Mouse (Mus musculus) embryonic facial prominence, embryonic 13.5 days (tissue): Measurements from ENCODE around the gene Clec5a. TPM values are rescaled to one million over a fixed set of nuclear protein-coding genes. Genes with fewer than 3 reads are reported as not detected.
"Not testable (repeated sequence)": the region's sequence is repeated elsewhere in the genome, so short reads cannot be mapped to it uniquely, and the experiment has no call there.

ENCODE experiments used
- ATAC-seq: fragments of 200-750 bp; cut with Nextera tagmentation; 2 replicates; pipeline ENCODE4 v1.8.0; 2017; ENCODE audit warnings: low read depth; ENCODE audit not compliant: insufficient number of reproducible peaks, insufficient read depth, low FRiP score, low TSS enrichment
- H3K27ac ChIP-seq: fragments of 300-500 bp; sonication (generic); 2 replicates; pipeline ENCODE4 v1.5.1; 2015; ENCODE audit warnings: moderate library complexity, mild to moderate bottlenecking, inconsistent platforms
- H3K27me3 ChIP-seq: fragments of 300-500 bp; sonication (generic); 2 replicates; pipeline ENCODE4 v1.6.1; 2015; ENCODE audit warnings: mild to moderate bottlenecking, inconsistent platforms
- H3K36me3 ChIP-seq: fragments of 300-500 bp; sonication (generic); 2 replicates; pipeline ENCODE4 v1.6.1; 2015; ENCODE audit warnings: mild to moderate bottlenecking, inconsistent platforms
- H3K4me1 ChIP-seq: fragments of 300-500 bp; sonication (generic); 2 replicates; pipeline ENCODE4 v1.6.1; 2015; ENCODE audit warnings: inconsistent platforms
- H3K4me2 ChIP-seq: fragments of 300-500 bp; sonication (generic); 2 replicates; pipeline ENCODE4 v1.6.1; 2015; ENCODE audit warnings: moderate library complexity, mild to moderate bottlenecking, inconsistent platforms
- H3K4me3 ChIP-seq: fragments of 300-500 bp; sonication (generic); 2 replicates; pipeline ENCODE4 v1.5.1; 2015; ENCODE audit warnings: mild to moderate bottlenecking, inconsistent platforms
- H3K9ac ChIP-seq: fragments of 300-500 bp; sonication (generic); 2 replicates; pipeline ENCODE4 v1.6.1; 2015; ENCODE audit warnings: mild to moderate bottlenecking, inconsistent platforms
- H3K9me3 ChIP-seq: fragments of 300-500 bp; sonication (generic); 2 replicates; pipeline ENCODE4 v1.6.1; 2016; ENCODE audit warnings: inconsistent platforms
- WGBS: fragments of 180-500 bp; shearing (Covaris S2); methylation state at CpG from one replicate; pipeline ENCODE4 v1.1.7; 2015; ENCODE audit warnings: mixed read lengths; 5-methylcytosine and 5-hydroxymethylcytosine counted together
- polyA plus RNA-seq: library from polyadenylated mRNA; unstranded; fragments of >200 nt; fragmentation: Nextera tagmentation; extraction: Ambion mirVana; gene quantifications from 2 replicates; pipeline ENCODE4 v1.2.1, GENCODE M21; 2015

The Clec5a gene
- 1.2 and 2.5 TPM in 2 replicates for polyA plus RNA-seq

DNA sequence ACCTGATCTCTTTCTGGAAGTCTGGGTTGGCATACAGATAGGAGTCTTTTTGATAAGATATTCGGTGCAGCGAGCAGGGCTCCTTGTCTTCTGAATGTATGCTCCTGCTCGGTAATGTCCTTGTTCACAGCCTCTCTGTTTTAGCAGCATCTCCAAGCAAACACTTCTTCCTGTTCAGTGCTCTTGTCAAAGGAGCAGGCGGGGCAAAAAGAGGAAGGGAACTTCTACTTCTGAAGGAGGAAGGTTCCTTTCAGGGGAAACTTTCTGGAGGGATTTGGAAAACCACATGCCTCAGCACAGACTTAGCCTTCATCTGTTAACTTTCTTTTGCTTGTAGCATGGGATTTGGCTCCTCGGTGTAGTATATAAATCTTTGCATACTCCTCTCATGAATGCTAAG, at the start of gene Clec5a:
Gene Clec5a, minus strand, starts transcription at position 177 of the 400 bp plus-strand sequence.
- Histone ChIP-seq H3K27me3 (no peaks in the 10 kb centered on the region), H3K9me3 (no peaks in the 10 kb centered on the region), H3K27ac (no peak within 1 kb of the TSS), H3K4me3 (no peak within 1 kb of the TSS), H3K9ac (no peak within 1 kb of the TSS), H3K36me3 (no peaks in the 10 kb centered on the region), H3K4me2 (no peak within 1 kb of the TSS), H3K4me1 (no peaks in the 10 kb centered on the region)
- no peak for ATAC-seq
- WGBS, result 79% methylated on average over 5 of the region's 5 CpGs

GRCm38 (mm10) chr6:40634640-40635071, 49.0 kb upstream of the Clec5a start:
- Histone ChIP-seq H3K9ac (no peak overlapping the region), H3K4me1 (no peaks in the 10 kb centered on the region), H3K27me3 (no peaks in the 10 kb centered on the region), H3K27ac (no peak overlapping the region), H3K9me3 (no peaks in the 10 kb centered on the region), H3K4me2 (no peak overlapping the region), H3K36me3 (no peaks in the 10 kb centered on the region), H3K4me3 (no peak overlapping the region)
- WGBS, result 69% methylated on average over 1 of the region's 1 CpGs
- no peak for ATAC-seq

DNA sequence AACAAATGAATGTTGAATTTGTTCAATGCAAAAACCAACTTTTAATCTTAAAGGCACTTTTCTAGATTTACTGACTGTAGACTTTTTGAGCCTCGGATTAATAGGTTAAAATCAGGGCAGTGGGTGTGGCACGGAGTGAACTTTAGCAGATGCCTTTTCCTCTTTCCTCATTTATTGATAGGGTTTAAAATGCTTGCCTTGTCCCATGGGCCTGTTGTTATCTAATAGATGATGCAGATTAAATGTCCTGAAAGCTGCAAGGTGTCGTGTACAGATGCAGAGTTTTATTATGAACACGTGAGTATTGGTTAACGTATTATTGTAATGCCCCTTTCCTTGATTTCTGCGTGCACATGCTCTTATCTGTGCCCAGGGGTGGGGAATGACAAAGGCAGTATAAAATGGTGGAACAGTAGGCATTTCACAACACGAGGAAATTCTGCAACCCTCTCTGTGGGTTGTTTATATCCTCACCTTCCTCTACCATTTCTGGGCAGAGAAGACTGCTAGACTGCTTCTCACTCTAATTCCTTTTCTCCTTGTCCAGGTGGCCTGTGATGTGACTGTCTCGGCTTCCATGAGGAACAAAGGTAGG, 42.9 kb upstream of the Clec5a start, which contains the start of gene Mgam:
Gene Mgam, plus strand, starts transcription at position 426 of the 595 bp plus-strand sequence.
- Histone ChIP-seq H3K4me2 (no peak within 1 kb of the TSS), H3K4me1 (no peaks in the 10 kb centered on the region), H3K36me3 (no peaks in the 10 kb centered on the region), H3K27me3 (no peaks in the 10 kb centered on the region), H3K9ac (no peak within 1 kb of the TSS), H3K9me3 (no peaks in the 10 kb centered on the region), H3K27ac (no peak within 1 kb of the TSS), H3K4me3 (no peak within 1 kb of the TSS)
- ATAC-seq, result no peak
- 81% methylated on average over 8 of the region's 8 CpGs for WGBS

DNA sequence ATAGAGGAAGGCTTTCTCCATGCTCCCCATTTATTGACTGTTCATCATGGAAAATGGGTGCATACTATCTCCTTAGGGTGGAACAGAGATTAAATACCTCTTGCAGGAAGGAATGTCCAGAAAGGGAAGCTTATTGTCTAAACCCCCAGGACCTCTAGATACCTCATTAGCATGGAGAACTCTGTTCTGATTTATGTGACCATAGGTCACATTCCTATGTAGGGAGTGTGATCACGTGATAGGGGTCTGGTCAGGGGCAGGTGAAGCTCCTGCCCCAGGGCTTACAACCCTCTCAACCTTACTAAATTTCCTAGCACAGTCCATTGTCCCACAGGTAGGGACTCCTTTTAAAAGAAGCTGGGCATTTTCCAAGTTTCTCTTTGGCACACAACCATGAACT, 40.5 kb upstream of the Clec5a start:
- no peaks in the 10 kb centered on the region for H3K4me1 ChIP-seq
- no peak overlapping the region for H3K4me3 ChIP-seq
- H3K27ac ChIP-seq, result no peak overlapping the region
- no peaks in the 10 kb centered on the region for H3K9me3 ChIP-seq
- H3K4me2 ChIP-seq, result no peak overlapping the region
- WGBS, result 38% methylated on average over 1 of the region's 1 CpGs
- no peaks in the 10 kb centered on the region for H3K36me3 ChIP-seq
- no peak for ATAC-seq
- H3K9ac ChIP-seq, result no peak overlapping the region
- H3K27me3 ChIP-seq, result no peaks in the 10 kb centered on the region

DNA sequence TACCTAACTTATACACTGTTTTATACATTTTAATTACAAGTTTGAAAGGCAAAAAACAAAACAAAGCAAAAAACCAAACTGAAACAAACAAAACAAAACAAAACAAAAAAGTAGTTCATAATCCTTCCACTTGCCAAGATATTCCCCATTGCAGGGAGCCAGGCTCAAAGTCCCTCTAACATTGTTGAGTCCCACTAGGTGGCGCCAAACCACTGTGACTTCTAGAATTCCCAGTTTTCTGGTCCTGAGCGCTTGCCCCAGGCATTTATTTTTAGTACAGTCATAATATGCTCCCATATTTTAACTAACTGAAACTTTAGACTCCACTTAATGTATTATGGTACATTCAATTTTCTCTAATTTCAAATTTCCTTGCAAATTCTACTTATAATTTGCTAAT, 32.3 kb upstream of the Clec5a start:
- WGBS, result 22% methylated on average over 2 of the region's 2 CpGs
- no peak for ATAC-seq
- H3K27me3 ChIP-seq, result no peaks in the 10 kb centered on the region

GRCm38 (mm10) chr6:40613260-40613852, 27.7 kb upstream of the Clec5a start, which contains the start of gene Tas2r138:
Gene Tas2r138, minus strand, starts transcription at chr6:40613310.
- H3K4me2 ChIP-seq, result no peak within 1 kb of the TSS
- H3K4me1 ChIP-seq, result no peaks in the 10 kb centered on the region
- H3K9me3 ChIP-seq, result no peaks in the 10 kb centered on the region
- no peak for ATAC-seq
- H3K36me3 ChIP-seq, result no peaks in the 10 kb centered on the region
- 85% methylated on average over 4 of the region's 4 CpGs for WGBS
- no peak within 1 kb of the TSS for H3K27ac ChIP-seq
- no peak within 1 kb of the TSS for H3K9ac ChIP-seq
- H3K4me3 ChIP-seq, result no peak within 1 kb of the TSS
- no peaks in the 10 kb centered on the region for H3K27me3 ChIP-seq

More for the DNA sequence above, 32.3 kb upstream of the Clec5a start:
- Histone ChIP-seq H3K4me2 (no peak overlapping the region), H3K4me1 (no peaks in the 10 kb centered on the region), H3K9ac (no peak overlapping the region), H3K27ac (no peak overlapping the region), H3K36me3 (no peaks in the 10 kb centered on the region), H3K9me3 (no peaks in the 10 kb centered on the region), H3K4me3 (no peak overlapping the region)

GRCm38 (mm10) chr6:40610244-40610643, 24.6 kb upstream of the Clec5a start:
- Histone ChIP-seq H3K9ac (no peak overlapping the region), H3K4me1 (no peaks in the 10 kb centered on the region), H3K36me3 (no peaks in the 10 kb centered on the region), H3K27ac (no peak overlapping the region), H3K9me3 (no peaks in the 10 kb centered on the region), H3K4me3 (no peak overlapping the region), H3K27me3 (no peaks in the 10 kb centered on the region), H3K4me2 (no peak overlapping the region)
- 62% methylated on average over 8 of the region's 8 CpGs for WGBS
- ATAC-seq, result no peak

- H3K4me2 ChIP-seq, result no peak overlapping the region
- no peaks in the 10 kb centered on the region for H3K4me1 ChIP-seq
- no peak overlapping the region for H3K27ac ChIP-seq
- H3K36me3 ChIP-seq, result no peaks in the 10 kb centered on the region
- H3K4me3 ChIP-seq, result no peak overlapping the region
- H3K9me3 ChIP-seq, result no peaks in the 10 kb centered on the region
- no peaks in the 10 kb centered on the region for H3K27me3 ChIP-seq
- ATAC-seq, result no peak
- H3K9ac ChIP-seq, result no peak overlapping the region
These were observed 21.8 kb upstream of the Clec5a start for GRCm38 (mm10) chr6:40607431-40607830.

DNA sequence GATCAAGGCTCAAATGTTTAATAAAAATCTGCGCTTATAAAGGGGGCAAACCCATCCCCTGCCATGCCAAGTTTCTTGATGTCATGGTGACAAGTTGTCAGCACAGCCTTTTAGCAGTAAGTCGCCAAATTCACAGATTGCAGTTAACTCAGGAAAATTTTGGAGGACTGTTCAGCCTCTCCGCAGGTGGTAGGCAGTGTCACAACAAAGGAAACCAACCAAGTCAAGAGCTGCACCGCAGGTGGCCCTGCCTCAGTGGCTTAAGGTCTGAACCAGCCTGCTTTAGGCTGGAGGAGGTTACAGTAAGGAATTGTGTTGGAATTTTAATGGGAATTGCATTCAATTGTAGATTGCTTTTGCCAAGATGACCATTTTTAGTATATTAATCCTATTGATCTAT, 12.9 kb upstream of the Clec5a start:
- 36% methylated on average over 4 of the region's 4 CpGs for WGBS
- H3K27me3 ChIP-seq, H3K4me3 ChIP-seq, H3K9me3 ChIP-seq, H3K27ac ChIP-seq, ATAC-seq, H3K9ac ChIP-seq, H3K36me3 ChIP-seq, H3K4me2 ChIP-seq, H3K4me1 ChIP-seq: not testable (repeated sequence)

GRCm38 (mm10) chr6:40594804-40595550, 9.4 kb upstream of the Clec5a start:
- Histone ChIP-seq H3K9ac (no peak overlapping the region), H3K4me1 (no peaks in the 10 kb centered on the region), H3K27me3 (no peaks in the 10 kb centered on the region), H3K27ac (no peak overlapping the region), H3K4me2 (no peak overlapping the region), H3K9me3 (no peaks in the 10 kb centered on the region), H3K4me3 (no peak overlapping the region), H3K36me3 (no peaks in the 10 kb centered on the region)
- no peak for ATAC-seq
- 55% methylated on average over 3 of the region's 3 CpGs for WGBS

- Histone ChIP-seq H3K4me2 (no peak overlapping the region), H3K9me3 (no peaks in the 10 kb centered on the region), H3K4me1 (no peaks in the 10 kb centered on the region), H3K27ac (no peak overlapping the region), H3K9ac (no peak overlapping the region), H3K36me3 (no peaks in the 10 kb centered on the region), H3K27me3 (no peaks in the 10 kb centered on the region), H3K4me3 (no peak overlapping the region)
- 87% methylated on average over 2 of the region's 2 CpGs for WGBS
- ATAC-seq, result no peak
These were observed 2.7 kb upstream of the Clec5a start for GRCm38 (mm10) chr6:40588346-40588745.

- no peaks in the 10 kb centered on the region for H3K36me3 ChIP-seq
- H3K27ac ChIP-seq, result no peak overlapping the region
- H3K4me3 ChIP-seq, result no peak overlapping the region
- no peaks in the 10 kb centered on the region for H3K4me1 ChIP-seq
- 82% methylated on average over 6 of the region's 6 CpGs for WGBS
- no peaks in the 10 kb centered on the region for H3K27me3 ChIP-seq
- H3K4me2 ChIP-seq, result no peak overlapping the region
- no peak overlapping the region for H3K9ac ChIP-seq
- no peak for ATAC-seq
- no peaks in the 10 kb centered on the region for H3K9me3 ChIP-seq
These were observed 1.3 kb downstream of the Clec5a start for GRCm38 (mm10) chr6:40584336-40584735.
